8 mouse cellular contexts compared by ENCODE assay signal in genomic region chr17:31377961-31378360, GRCm38 (mm10). TPM values are rescaled to one million over a fixed set of nuclear protein-coding genes. Genes with fewer than 3 reads are reported as not detected.
DNase-seq lines count a peak whose midpoint lies in the region; ATAC-seq and TF ChIP-seq lines count a peak whose summit lies in the region.

No protein-coding gene starts in this region.

- H3K9me3 ChIP-seq in hindbrain, embryonic 12.5 days (replicated peaks), result no peaks in the 10 kb centered on the region

- no peaks in the 10 kb centered on the region for H3K27me3 ChIP-seq in cerebellum, adult 2 months (ENCODE audit: control insufficient read depth, insufficient read depth, low read length)
- no peaks in the 10 kb centered on the region for H3K27me3 ChIP-seq in hindbrain, embryonic 12.5 days

- no peak for TF ChIP-seq POLR2A in cerebellum, adult 2 months (IDR thresholded peaks at IDR 0.05; ENCODE audit: borderline replicate concordance, insufficient read depth, low read length)

- H3K4me3 ChIP-seq in cerebellum, adult 2 months (replicated peaks; ENCODE audit: insufficient read depth, low read depth, low read length), result peak overlapping the region; percentile 0
- no peak overlapping the region for H3K4me3 ChIP-seq in hindbrain, embryonic 12.5 days

- DNase-seq in WW6 (ENCODE audit: low read depth, low spot score), result peak; percentile 49
- peak; percentile 80 to 81 for DNase-seq in cerebellum, adult 2 months
- DNase-seq in forelimb bud, embryonic 11.5 days (ENCODE audit: low read depth, low spot score), result peak; percentile 79
- peak; percentile 78 to 87 for DNase-seq in layer of hippocampus, postnatal 14 days (ENCODE audit: low spot score in 2 of 2)
- peak; percentile 58 for DNase-seq in right cerebral cortex, postnatal 25 days

- ATAC-seq in hindbrain, embryonic 12.5 days (ENCODE audit: low FRiP score), result no peak
- ATAC-seq in megakaryocyte-erythroid progenitor cell, adult 5-6 weeks (replicated peaks; ENCODE audit: low FRiP score, low TSS enrichment, poor library complexity, severe bottlenecking), result peak; percentile 68; the same call in 1 of the 2 replicates
- no peak for ATAC-seq in erythroid progenitor cell, adult 5-6 weeks (replicated peaks; ENCODE audit: low FRiP score, poor library complexity, severe bottlenecking)

- 9% methylated on average over 7 of the region's 7 CpGs for WGBS in cerebellum, adult 2 months
- WGBS in hindbrain, embryonic 12.5 days, result 10% methylated on average over 7 of the region's 7 CpGs

- peak; percentile 89 for TF ChIP-seq CTCF in cerebellum, adult 2 months (IDR thresholded peaks at IDR 0.05; ENCODE audit: borderline replicate concordance, insufficient read depth, low read depth, low read length)

- H3K9ac ChIP-seq in hindbrain, embryonic 12.5 days, result no peak overlapping the region

- peaks cover 7% of the 10 kb centered on the region; the same call in 1 of the 2 replicates for H3K4me1 ChIP-seq in cerebellum, adult 2 months (ENCODE audit: control insufficient read depth, insufficient read depth, low read length)
- peaks cover 3% of the 10 kb centered on the region for H3K4me1 ChIP-seq in hindbrain, embryonic 12.5 days

- peak overlapping the region; percentile 27 for H3K4me2 ChIP-seq in hindbrain, embryonic 12.5 days (replicated peaks)

- H3K27ac ChIP-seq in cerebellum, adult 2 months (ENCODE audit: insufficient read depth, low read length), result peak overlapping the region; percentile 69
- H3K27ac ChIP-seq in hindbrain, embryonic 12.5 days, result no peak overlapping the region

- H3K36me3 ChIP-seq in hindbrain, embryonic 12.5 days, result no peaks in the 10 kb centered on the region

RNA-seq across cellular contexts. Expression of gene Pde9a, which starts 8.0 kb away (rescaled TPM):
- polyA plus RNA-seq in cerebellum, adult 2 months (2012; rRNA removed), result 83.1 and 93.0 TPM in 2 replicates
- polyA plus RNA-seq in hindbrain, embryonic 12.5 days (2016; fragmentation: Nextera tagmentation; extraction: Ambion mirVana), result 30.4 and 33.3 TPM in 2 replicates
- total RNA-seq in layer of hippocampus, postnatal 14 days (2021), result 10 to 100 TPM; 25.9 to 28.3 TPM
- 1.4 and 3.2 TPM in 2 replicates for total RNA-seq in megakaryocyte-erythroid progenitor cell, adult 5-6 weeks (2014; fragmentation: Nextera tagmentation)
- not detected in 2 replicates for total RNA-seq in megakaryocyte-erythroid progenitor cell, adult 5-6 weeks (2017)
- not detected in 2 replicates for total RNA-seq in erythroid progenitor cell, adult 5-6 weeks (2015; ENCODE audit: low replicate concordance)
- total RNA-seq in erythroid progenitor cell, adult 5-6 weeks (2017; ENCODE audit: low replicate concordance), result not detected in 2 replicates

Comparison
In these comparisons a context has a peak if more than half of its experiments do, and no peak if none do; other contexts are left out.
1. RNA of gene Pde9a, which starts 8.0 kb away (total RNA-seq): 25.9 to 28.3 TPM in layer of hippocampus, postnatal 14 days; 1.4 to 3.2 TPM in megakaryocyte-erythroid progenitor cell, adult 5-6 weeks and not detected in erythroid progenitor cell, adult 5-6 weeks; every median in the first group is over 4 times any median in the second.
2. Peak in every context shown above with its lines, with median percentiles within 50 percentile points of each other: DNase-seq.